Mouse (Mus musculus): ENCODE results near the gene Adrb1.

Adrb1 gene

DNA sequence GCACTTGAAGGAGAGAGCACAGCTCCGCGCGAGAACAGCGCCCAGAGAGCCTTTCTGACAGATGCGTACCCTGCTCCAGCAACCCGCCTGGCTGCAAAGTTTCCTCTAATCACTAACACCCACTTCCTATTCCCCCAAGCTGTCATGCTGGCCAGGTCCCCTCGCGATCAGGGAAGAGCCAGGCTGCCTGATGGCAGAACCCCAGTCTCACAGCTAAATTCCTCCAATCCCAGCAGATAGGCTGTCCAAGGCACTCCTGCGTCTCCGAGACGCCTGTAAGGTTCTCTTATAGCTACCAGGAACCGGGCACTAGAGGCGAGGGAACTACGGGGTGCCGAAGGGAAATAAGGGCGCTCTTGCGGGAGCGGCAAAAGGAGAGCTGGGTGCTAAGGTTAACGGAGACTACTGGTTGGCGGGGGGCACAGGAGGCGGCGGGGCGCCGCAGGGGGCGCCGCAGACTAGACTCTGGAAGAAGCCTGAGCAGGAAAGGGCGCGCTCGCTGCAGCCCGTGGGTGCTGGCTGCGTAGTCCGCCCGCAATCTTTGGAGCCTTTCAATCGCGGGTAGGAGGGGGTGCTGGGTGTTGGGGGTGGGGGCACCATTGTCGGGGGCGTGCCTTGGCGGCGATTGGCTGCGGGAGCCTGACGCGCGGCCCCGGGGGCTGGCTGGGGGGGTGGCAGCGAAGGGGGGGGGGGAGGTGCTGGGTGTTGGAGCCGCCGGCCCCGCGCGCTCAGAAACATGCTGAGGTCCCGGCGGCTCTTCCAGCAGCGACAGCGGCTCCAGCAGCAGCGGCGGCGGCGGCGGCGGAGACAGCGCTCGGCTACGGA, at the start of gene Adrb1:
TSS of gene Adrb1 (plus strand) at position 813 of the 825 bp plus-strand sequence.
- DNase-seq (ENCODE audit: low spot score) = no peak

DNA sequence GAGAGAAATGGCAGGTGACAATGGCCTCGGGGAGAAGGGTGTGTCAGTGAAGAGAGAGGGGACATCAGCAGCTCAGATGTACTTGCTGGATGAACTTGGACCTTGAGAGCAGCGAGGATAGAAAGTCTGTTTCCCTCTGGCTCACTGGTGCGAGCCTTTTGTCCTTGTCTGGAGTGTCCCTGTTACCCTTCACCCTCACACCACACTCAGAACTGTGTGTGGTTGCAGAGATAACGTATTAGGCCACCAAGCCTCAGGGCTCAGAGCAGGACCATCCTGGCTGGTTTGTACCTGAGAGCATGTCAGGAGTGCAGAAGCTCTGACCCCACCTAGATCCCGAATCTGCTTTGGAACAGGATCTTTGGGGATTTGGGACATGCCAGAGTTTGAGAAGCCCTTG, 46.3 kb upstream of the Adrb1 start:
- DNase-seq (ENCODE audit: low spot score) = no peak

GRCm38 (mm10) chr19:56676506-56676905, 45.5 kb upstream of the Adrb1 start:
- peak; percentile 76 for DNase-seq (ENCODE audit: low spot score)

- DNase-seq (ENCODE audit: low spot score) = peak; percentile 95
Observed at GRCm38 (mm10) chr19:56677611-56678010, 44.4 kb upstream of the Adrb1 start.

GRCm38 (mm10) chr19:56678516-56678915, 43.5 kb upstream of the Adrb1 start:
- DNase-seq (ENCODE audit: low spot score) = peak; percentile 53

- DNase-seq (ENCODE audit: low spot score) = no peak
Observed at GRCm38 (mm10) chr19:56679213-56679965, 42.6 kb upstream of the Adrb1 start.

- no peak for DNase-seq (ENCODE audit: low spot score)
Observed at GRCm38 (mm10) chr19:56679992-56680391, 42.0 kb upstream of the Adrb1 start.

- no peak for DNase-seq (ENCODE audit: low spot score)
Observed at GRCm38 (mm10) chr19:56682297-56682696, 39.7 kb upstream of the Adrb1 start.

- DNase-seq (ENCODE audit: low spot score) = no peak
Observed at GRCm38 (mm10) chr19:56682843-56683242, 39.2 kb upstream of the Adrb1 start.

DNA sequence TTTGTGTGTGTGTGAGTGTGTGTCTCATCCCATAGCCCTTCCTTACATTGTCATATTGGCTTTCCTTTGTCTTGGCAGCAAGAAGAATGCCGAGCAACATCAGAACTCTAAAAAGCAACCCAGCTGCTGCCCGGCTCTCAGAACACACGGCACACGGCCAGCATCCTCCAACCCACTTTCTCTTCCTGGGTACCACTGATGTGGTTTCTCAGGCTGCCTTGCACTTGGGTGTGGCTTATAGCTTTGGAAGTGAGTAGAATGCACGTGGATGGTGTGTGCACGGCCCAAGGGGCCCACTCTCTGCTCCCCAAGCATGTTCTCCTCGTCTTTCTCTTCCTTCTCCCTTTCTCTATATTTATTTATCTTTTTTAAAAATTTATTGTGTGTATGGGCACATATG, 36.5 kb upstream of the Adrb1 start:
- no peak for DNase-seq (ENCODE audit: low spot score)

- no peak for DNase-seq (ENCODE audit: low spot score)
Observed at GRCm38 (mm10) chr19:56686218-56686617, 35.8 kb upstream of the Adrb1 start.

DNA sequence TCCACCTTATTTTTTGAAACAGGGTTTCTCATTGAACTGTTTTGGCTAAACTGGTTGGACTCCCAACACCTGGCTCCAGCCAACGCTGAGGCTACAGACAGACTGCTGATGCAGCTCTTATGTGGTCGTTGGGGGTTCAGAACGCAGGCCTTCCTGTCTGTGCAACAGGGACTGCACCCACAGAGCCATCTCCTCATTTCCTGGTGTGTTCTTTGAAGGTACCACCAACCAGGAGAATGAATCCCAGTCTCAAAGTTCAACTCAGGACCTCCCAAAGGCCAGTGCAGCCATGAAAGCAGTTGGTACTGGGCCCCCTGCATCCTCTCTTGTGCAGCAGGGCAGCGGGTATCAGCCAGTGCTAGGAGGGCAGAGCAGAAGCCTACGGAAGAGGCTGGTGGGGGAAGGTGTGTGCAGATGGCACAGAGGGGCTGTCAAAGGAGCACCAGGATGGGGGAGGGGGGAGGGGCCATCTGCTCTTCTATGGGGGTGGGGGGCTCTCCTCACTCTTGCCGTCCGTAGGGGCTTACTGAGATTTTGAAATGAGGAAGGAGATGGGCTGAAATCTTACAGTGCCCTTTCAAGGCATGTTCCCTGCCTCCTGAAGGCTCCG, 34.9 kb upstream of the Adrb1 start:
- no peak for DNase-seq (ENCODE audit: low spot score)

DNA sequence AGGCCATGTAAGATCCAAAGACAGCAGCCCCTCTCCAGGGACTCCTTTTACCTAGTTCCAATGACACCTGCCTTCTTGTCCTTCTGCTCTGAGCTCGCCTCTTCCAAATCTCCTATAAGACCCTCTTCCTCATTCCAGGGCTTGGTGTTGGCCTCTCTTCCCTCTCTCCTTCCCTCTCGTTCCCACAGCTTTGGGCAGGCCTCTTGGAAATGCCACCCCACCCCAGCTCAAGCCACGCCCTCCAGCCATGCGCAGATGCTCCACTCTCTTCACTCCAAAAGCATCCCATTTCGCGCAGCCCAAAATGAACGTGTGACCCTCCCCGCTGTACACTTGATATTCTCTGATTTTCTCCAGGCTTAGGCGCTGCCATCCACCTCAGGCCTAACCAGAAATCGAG, 34.3 kb upstream of the Adrb1 start:
- no peak for DNase-seq (ENCODE audit: low spot score)

GRCm38 (mm10) chr19:56688661-56689335, 33.2 kb upstream of the Adrb1 start:
- no peak for DNase-seq (ENCODE audit: low spot score)

- DNase-seq (ENCODE audit: low spot score) = no peak
Observed at GRCm38 (mm10) chr19:56689493-56689892, 32.5 kb upstream of the Adrb1 start.

GRCm38 (mm10) chr19:56691103-56691502, 30.9 kb upstream of the Adrb1 start:
- no peak for DNase-seq (ENCODE audit: low spot score)

- DNase-seq (ENCODE audit: low spot score) = no peak
Observed at GRCm38 (mm10) chr19:56692451-56692850, 29.5 kb upstream of the Adrb1 start.

DNA sequence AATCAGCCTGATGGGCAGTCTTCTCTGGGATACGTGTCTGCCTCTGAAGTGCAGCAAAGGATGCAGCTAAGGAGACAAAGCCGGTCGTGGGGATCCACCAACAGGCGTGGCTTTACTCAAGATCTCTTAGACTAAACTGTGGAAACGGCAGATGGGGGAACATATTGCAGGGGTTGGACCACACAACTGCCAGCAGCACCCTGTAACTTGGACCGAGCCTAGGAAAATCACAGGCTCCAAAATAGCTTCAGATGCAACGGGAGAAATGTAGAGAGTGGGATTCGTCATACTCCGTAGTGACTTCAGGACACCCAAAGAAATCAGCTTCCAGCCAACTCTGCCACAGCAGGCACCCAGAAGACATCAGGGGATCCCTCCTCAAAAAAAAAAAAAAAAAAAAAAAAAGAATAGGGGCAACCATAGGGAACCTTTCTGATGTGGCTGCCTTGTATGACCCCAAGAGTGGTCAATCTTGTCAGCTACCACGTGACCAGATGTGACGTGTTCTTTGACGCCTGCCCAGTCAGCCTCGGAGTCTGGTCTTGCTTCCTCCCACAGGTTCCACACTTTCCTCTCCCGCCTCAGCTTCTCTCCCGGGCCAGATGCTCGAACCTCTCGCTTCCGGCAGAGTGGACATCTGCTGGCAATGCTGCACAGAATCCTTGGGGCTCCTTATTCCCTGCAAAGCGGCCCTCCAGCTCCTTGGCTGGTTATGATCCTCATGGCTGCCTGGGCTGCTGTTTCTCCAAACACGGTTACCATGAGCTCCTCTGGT, 24.4 kb upstream of the Adrb1 start:
- no peak for DNase-seq (ENCODE audit: low spot score)

DNA sequence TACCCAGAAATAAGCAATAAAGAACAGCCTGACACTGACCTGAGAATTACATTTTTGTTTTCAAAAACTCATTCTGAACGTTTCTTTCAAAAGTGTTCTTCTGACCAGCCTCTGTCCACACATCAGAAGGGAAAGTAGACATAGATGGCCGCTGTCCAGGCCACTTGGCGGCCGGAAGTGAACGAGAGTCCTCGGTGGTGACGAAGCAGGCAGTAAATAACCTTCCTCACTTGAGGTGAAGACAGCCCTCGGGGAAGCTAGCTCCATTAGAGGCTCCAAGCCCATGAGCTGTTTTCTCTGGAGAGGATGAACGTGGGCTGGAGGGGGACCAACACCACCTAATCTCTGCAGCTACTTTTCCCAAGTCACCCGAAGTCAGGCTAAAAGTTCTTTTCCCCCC, 21.2 kb upstream of the Adrb1 start:
- peak; percentile 92 for DNase-seq (ENCODE audit: low spot score)

DNA sequence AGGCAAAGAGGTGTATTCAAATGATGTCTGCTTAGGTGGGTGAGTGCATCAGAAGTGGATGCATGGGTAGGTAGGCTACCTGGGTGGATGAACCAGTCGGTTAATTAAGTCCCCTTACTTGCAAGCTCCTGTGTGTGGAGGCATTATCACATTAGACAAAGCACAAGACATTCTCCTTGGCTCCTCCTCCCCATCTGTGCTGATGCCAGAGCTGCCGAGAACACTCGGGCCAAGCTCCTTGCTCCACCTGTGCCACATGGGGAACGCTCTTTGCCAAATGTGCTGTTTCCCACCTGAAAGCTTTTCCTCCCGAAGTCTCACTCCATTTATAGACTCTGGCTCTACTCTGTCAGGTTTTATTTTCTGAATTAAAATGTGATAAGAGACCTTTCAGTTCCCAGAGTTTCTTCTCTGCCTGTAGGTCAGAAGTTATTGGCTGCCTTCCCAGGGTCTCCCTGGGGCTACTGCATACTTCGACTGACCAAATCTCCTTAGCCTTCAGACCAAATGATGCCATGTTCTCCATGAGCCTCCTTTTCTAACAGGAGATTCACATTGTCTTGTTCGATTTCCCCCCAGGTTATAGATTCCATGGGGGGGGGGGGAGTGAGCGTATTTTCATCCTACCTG, 20.5 kb upstream of the Adrb1 start:
- peak; percentile 86 for DNase-seq (ENCODE audit: low spot score)

GRCm38 (mm10) chr19:56702039-56702438, 20.0 kb upstream of the Adrb1 start:
- no peak for DNase-seq (ENCODE audit: low spot score)
